Mouse (Mus musculus): ENCODE measurements around the gene Lpgat1. TPM values are rescaled to one million over a fixed set of nuclear protein-coding genes. Genes with fewer than 3 reads are reported as not detected.

Gene Lpgat1
- 26.3 and 28.8 TPM in 2 replicates for polyA plus RNA-seq (2015; fragmentation: Nextera tagmentation; extraction: Ambion mirVana)

GRCm38 (mm10) chr1:191717601-191718498, at the start of gene Lpgat1:
Gene Lpgat1, plus strand, starts transcription at chr1:191717834.
- ATAC-seq: peak; percentile 75
- no peaks in the 10 kb centered on the region for H3K36me3 ChIP-seq (ENCODE audit: control insufficient read depth, insufficient read depth, low read length)
- no peaks in the 10 kb centered on the region for H3K9me3 ChIP-seq (ENCODE audit: control insufficient read depth, low read length)
- H3K4me3 ChIP-seq (ENCODE audit: low read length): peak within 1 kb of the TSS; percentile 94
- H3K4me1 ChIP-seq (ENCODE audit: control insufficient read depth, insufficient read depth, low read depth, low read length): peaks cover 20% of the 10 kb centered on the region
- 0% methylated on average over 28 of the region's 113 CpGs for WGBS
- H3K27me3 ChIP-seq (replicated peaks; ENCODE audit: control insufficient read depth, insufficient read depth, low read length): no peaks in the 10 kb centered on the region
- peak within 1 kb of the TSS; percentile 95 for H3K27ac ChIP-seq (ENCODE audit: low read depth, low read length)
- H3K4me2 ChIP-seq (ENCODE audit: low read length): peak within 1 kb of the TSS; percentile 82
- H3K9ac ChIP-seq (ENCODE audit: low read depth, low read length): peak within 1 kb of the TSS; percentile 97

DNA sequence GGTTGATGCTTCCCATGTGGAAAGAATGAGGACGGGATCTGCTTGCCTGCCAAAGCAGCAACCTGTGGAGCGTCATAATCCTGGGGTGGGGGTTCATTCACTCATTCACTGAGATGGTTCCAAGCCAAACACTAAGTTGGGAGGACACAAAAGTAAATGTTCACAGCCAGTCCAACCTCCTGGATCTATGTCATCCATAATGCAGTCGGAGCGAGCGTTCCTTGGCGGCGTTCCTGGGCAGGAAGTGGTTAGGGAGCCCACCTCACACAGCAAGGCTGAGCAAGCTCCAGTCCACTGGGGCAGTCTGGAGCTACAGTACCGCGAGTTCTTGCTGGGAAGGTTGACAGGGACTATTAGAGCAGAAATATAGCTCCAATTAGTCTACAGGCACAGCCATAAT, 49.6 kb upstream of the Lpgat1 start:
- Histone ChIP-seq H3K4me3 (ENCODE audit: low read length) (no peak overlapping the region), H3K9ac (ENCODE audit: low read depth, low read length) (no peak overlapping the region), H3K27ac (ENCODE audit: low read depth, low read length) (no peak overlapping the region), H3K9me3 (ENCODE audit: control insufficient read depth, low read length) (no peaks in the 10 kb centered on the region), H3K4me1 (ENCODE audit: control insufficient read depth, insufficient read depth, low read depth, low read length) (no peaks in the 10 kb centered on the region), H3K36me3 (ENCODE audit: control insufficient read depth, insufficient read depth, low read length) (no peaks in the 10 kb centered on the region), H3K4me2 (ENCODE audit: low read length) (no peak overlapping the region), H3K27me3 (replicated peaks; ENCODE audit: control insufficient read depth, insufficient read depth, low read length) (no peaks in the 10 kb centered on the region)
- ATAC-seq: no peak
- WGBS: 70% methylated on average over 9 of the region's 9 CpGs

DNA sequence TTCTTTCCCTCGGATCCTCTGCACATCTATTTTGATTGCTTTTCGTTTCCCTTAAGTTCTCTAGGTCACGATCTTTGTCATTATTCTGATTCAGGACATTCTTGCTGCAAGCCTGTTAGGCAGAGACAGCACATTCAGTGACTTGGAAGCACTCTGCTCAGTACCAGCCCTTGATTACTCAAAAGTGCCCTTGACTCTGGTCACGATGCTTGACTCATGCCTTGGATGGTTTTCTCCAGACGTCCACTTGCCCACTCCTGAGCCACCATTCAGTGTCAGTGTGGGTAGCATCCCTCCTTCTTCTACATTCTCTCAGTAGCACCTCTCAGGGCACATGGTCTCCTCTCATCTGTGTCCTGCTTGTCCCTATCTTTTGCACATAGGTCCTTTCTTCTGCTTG, 43.6 kb upstream of the Lpgat1 start:
- Histone ChIP-seq H3K9ac (ENCODE audit: low read depth, low read length) (no peak overlapping the region), H3K27me3 (replicated peaks; ENCODE audit: control insufficient read depth, insufficient read depth, low read length) (no peaks in the 10 kb centered on the region), H3K36me3 (ENCODE audit: control insufficient read depth, insufficient read depth, low read length) (no peaks in the 10 kb centered on the region), H3K27ac (ENCODE audit: low read depth, low read length) (no peak overlapping the region), H3K4me3 (ENCODE audit: low read length) (no peak overlapping the region), H3K9me3 (ENCODE audit: control insufficient read depth, low read length) (no peaks in the 10 kb centered on the region), H3K4me1 (ENCODE audit: control insufficient read depth, insufficient read depth, low read depth, low read length) (no peaks in the 10 kb centered on the region), H3K4me2 (ENCODE audit: low read length) (no peak overlapping the region)
- no peak for ATAC-seq
- WGBS: 92% methylated on average over 5 of the region's 5 CpGs

DNA sequence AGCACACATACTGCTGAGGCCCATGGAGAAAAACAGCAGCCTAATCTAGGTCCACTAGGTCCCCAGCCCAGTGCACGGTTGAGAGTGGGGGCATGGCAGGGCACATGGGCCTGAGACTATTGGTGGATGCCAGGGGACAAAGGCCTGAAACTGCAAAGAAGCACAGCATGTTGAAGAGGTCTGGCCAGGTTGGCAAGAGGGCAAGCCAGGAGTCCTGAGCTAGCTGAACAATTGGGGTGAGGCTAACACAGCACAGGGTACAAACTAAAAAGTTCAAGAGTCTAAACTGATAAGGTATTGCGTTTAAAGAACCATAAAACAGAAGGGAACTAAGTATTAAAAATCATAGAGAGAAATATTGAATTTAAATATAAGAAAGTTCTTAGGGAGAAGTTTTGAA, 36.0 kb upstream of the Lpgat1 start:
- no peak overlapping the region for H3K4me2 ChIP-seq (ENCODE audit: low read length)
- H3K27ac ChIP-seq (ENCODE audit: low read depth, low read length): no peak overlapping the region
- ATAC-seq: no peak
- no peaks in the 10 kb centered on the region for H3K4me1 ChIP-seq (ENCODE audit: control insufficient read depth, insufficient read depth, low read depth, low read length)
- 82% methylated on average over 2 of the region's 2 CpGs for WGBS
- peaks cover 7% of the 10 kb centered on the region; the same call in 1 of the 2 replicates for H3K9me3 ChIP-seq (ENCODE audit: control insufficient read depth, low read length)
- no peaks in the 10 kb centered on the region for H3K27me3 ChIP-seq (replicated peaks; ENCODE audit: control insufficient read depth, insufficient read depth, low read length)
- no peak overlapping the region for H3K9ac ChIP-seq (ENCODE audit: low read depth, low read length)
- H3K36me3 ChIP-seq (ENCODE audit: control insufficient read depth, insufficient read depth, low read length): no peaks in the 10 kb centered on the region
- no peak overlapping the region for H3K4me3 ChIP-seq (ENCODE audit: low read length)

DNA sequence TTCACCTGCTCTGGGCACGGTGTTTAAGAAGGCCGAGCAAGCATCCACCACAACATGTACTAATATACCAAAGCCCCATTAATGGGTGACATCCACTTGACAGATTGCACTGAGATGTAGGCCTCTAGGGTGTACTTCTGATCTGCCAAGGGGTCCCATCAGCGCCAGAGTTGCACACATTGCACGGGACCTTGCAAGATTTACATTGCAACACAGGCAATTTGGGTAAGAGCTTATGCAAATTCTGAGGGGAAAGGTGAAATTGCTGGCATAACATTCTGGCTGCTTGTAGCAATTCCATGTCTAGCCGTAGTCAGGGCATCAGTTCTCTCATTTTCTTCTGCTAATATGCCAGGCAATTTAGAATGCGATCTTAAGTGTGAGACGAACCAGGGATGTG, 30.1 kb upstream of the Lpgat1 start:
- Histone ChIP-seq H3K4me2 (ENCODE audit: low read length) (no peak overlapping the region), H3K27me3 (replicated peaks; ENCODE audit: control insufficient read depth, insufficient read depth, low read length) (no peaks in the 10 kb centered on the region), H3K9ac (ENCODE audit: low read depth, low read length) (no peak overlapping the region), H3K36me3 (ENCODE audit: control insufficient read depth, insufficient read depth, low read length) (no peaks in the 10 kb centered on the region), H3K4me3 (ENCODE audit: low read length) (no peak overlapping the region), H3K9me3 (ENCODE audit: control insufficient read depth, low read length) (peaks cover 7% of the 10 kb centered on the region; the same call in 1 of the 2 replicates), H3K27ac (ENCODE audit: low read depth, low read length) (no peak overlapping the region), H3K4me1 (ENCODE audit: control insufficient read depth, insufficient read depth, low read depth, low read length) (no peaks in the 10 kb centered on the region)
- WGBS: 83% methylated on average over 7 of the region's 7 CpGs
- no peak for ATAC-seq

GRCm38 (mm10) chr1:191693231-191693630, 24.4 kb upstream of the Lpgat1 start:
- H3K4me1 ChIP-seq (ENCODE audit: control insufficient read depth, insufficient read depth, low read depth, low read length): no peaks in the 10 kb centered on the region
- no peak overlapping the region for H3K27ac ChIP-seq (ENCODE audit: low read depth, low read length)
- H3K27me3 ChIP-seq (replicated peaks; ENCODE audit: control insufficient read depth, insufficient read depth, low read length): no peaks in the 10 kb centered on the region
- H3K36me3 ChIP-seq (ENCODE audit: control insufficient read depth, insufficient read depth, low read length): no peaks in the 10 kb centered on the region
- WGBS: 50% methylated on average over 4 of the region's 4 CpGs
- H3K9ac ChIP-seq (ENCODE audit: low read depth, low read length): no peak overlapping the region
- no peak for ATAC-seq
- H3K9me3 ChIP-seq (ENCODE audit: control insufficient read depth, low read length): no peaks in the 10 kb centered on the region
- no peak overlapping the region for H3K4me2 ChIP-seq (ENCODE audit: low read length)
- no peak overlapping the region for H3K4me3 ChIP-seq (ENCODE audit: low read length)

DNA sequence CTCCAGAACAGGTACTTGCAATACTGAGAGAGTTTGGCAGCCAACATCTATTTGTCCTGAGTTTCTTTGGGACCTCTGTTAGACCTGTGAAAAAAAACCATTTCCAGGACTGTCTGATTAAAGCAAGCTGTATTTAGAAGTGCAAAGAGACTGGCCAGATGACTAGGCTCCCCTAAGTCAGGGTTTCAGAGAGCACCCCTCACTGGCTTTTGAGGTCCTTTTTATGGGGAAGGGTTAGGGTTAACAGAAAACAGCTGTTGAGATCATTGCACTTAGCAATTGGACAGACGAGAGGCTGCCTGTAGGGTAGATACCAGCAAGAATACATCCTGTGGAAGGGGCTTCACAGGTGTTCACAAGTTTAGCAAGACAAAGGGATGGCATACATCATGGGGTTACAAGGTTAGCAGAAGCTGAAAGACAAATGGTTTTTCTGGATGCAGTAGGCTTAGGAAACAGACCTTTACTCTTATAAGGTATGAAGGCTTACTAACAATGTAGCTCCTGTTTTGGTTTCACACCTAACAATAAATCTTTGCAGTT, 19.3 kb upstream of the Lpgat1 start:
- Histone ChIP-seq H3K4me3 (ENCODE audit: low read length) (no peak overlapping the region), H3K9me3 (ENCODE audit: control insufficient read depth, low read length) (no peaks in the 10 kb centered on the region), H3K4me2 (ENCODE audit: low read length) (no peak overlapping the region), H3K36me3 (ENCODE audit: control insufficient read depth, insufficient read depth, low read length) (no peaks in the 10 kb centered on the region), H3K4me1 (ENCODE audit: control insufficient read depth, insufficient read depth, low read depth, low read length) (no peaks in the 10 kb centered on the region), H3K9ac (ENCODE audit: low read depth, low read length) (no peak overlapping the region), H3K27me3 (replicated peaks; ENCODE audit: control insufficient read depth, insufficient read depth, low read length) (no peaks in the 10 kb centered on the region), H3K27ac (ENCODE audit: low read depth, low read length) (no peak overlapping the region)
- ATAC-seq: no peak
- WGBS: 42% methylated on average over 1 of the region's 1 CpGs

DNA sequence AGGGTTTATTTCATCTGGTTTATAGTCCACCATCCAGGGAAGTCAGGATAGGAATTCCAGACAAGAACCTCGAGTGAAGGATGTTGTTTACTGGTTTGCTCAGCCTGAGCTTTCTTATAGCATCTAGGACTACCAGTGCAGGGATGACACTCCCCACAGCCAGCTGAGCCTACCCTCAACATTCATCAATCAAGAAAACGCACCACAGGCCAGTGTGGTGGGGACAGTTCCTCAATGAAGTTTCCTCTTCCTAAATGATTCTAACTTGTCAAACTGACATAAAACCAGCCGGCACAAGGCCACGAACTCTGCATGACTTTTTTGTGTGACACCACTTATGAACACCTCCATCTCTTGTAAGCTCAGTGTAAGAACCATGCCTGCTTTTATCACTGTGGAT, 13.1 kb upstream of the Lpgat1 start:
- Histone ChIP-seq H3K9me3 (ENCODE audit: control insufficient read depth, low read length) (no peaks in the 10 kb centered on the region), H3K9ac (ENCODE audit: low read depth, low read length) (no peak overlapping the region), H3K4me2 (ENCODE audit: low read length) (no peak overlapping the region), H3K4me3 (ENCODE audit: low read length) (no peak overlapping the region), H3K27ac (ENCODE audit: low read depth, low read length) (no peak overlapping the region), H3K4me1 (ENCODE audit: control insufficient read depth, insufficient read depth, low read depth, low read length) (no peaks in the 10 kb centered on the region), H3K36me3 (ENCODE audit: control insufficient read depth, insufficient read depth, low read length) (no peaks in the 10 kb centered on the region), H3K27me3 (replicated peaks; ENCODE audit: control insufficient read depth, insufficient read depth, low read length) (no peaks in the 10 kb centered on the region)
- ATAC-seq: no peak
- 66% methylated on average over 4 of the region's 4 CpGs for WGBS

- no peak overlapping the region for H3K4me3 ChIP-seq (ENCODE audit: low read length)
- no peaks in the 10 kb centered on the region for H3K27me3 ChIP-seq (replicated peaks; ENCODE audit: control insufficient read depth, insufficient read depth, low read length)
- no peak for ATAC-seq
- H3K4me2 ChIP-seq (ENCODE audit: low read length): no peak overlapping the region
- no peaks in the 10 kb centered on the region for H3K9me3 ChIP-seq (ENCODE audit: control insufficient read depth, low read length)
- H3K9ac ChIP-seq (ENCODE audit: low read depth, low read length): no peak overlapping the region
- H3K4me1 ChIP-seq (ENCODE audit: control insufficient read depth, insufficient read depth, low read depth, low read length): no peaks in the 10 kb centered on the region
- no peaks in the 10 kb centered on the region for H3K36me3 ChIP-seq (ENCODE audit: control insufficient read depth, insufficient read depth, low read length)
- 77% methylated on average over 3 of the region's 3 CpGs for WGBS
- no peak overlapping the region for H3K27ac ChIP-seq (ENCODE audit: low read depth, low read length)
Measured at GRCm38 (mm10) chr1:191706541-191707078, 11.0 kb upstream of the Lpgat1 start.
